Mouse (Mus musculus) embryonic facial prominence, embryonic 14.5 days (tissue): Measurements from ENCODE around the gene Prkce. TPM values are rescaled to one million over a fixed set of nuclear protein-coding genes. Genes with fewer than 3 reads are reported as not detected.
A peak's percentile ranks its signal among the peaks of the same experiment; 100 is the strongest.

ENCODE experiments used
- ATAC-seq: fragments of 200-750 bp; cut with Nextera tagmentation; 2 replicates; pipeline ENCODE4 v1.8.0; 2017; ENCODE audit warnings: low read depth, moderate number of reproducible peaks, moderate TSS enrichment
- DNase-seq: peaks from one replicate; pipeline ENCODE4 v3.0.0-alpha.2; 2015; ENCODE audit warnings: low spot score
- H3K27ac ChIP-seq: fragments of 300-500 bp; sonication (generic); replicated peaks from 2 replicates; pipeline ENCODE4 v1.5.1; 2014; ENCODE audit warnings: low read depth, mild to moderate bottlenecking, low read length, moderate library complexity
- H3K27me3 ChIP-seq: fragments of 300-500 bp; sonication (generic); replicated peaks from 2 replicates; pipeline ENCODE4 v1.6.1; 2014; ENCODE audit warnings: low read length; ENCODE audit not compliant: control insufficient read depth, insufficient read depth
- H3K36me3 ChIP-seq: fragments of 300-500 bp; sonication (generic); 2 replicates; pipeline ENCODE4 v1.6.1; 2014; ENCODE audit warnings: low read length, mixed read lengths; ENCODE audit not compliant: control insufficient read depth, insufficient read depth
- H3K4me1 ChIP-seq: fragments of 300-500 bp; sonication (generic); 2 replicates; pipeline ENCODE4 v1.6.1; 2014; ENCODE audit warnings: antibody characterized with exemption, low read length; ENCODE audit not compliant: control insufficient read depth, insufficient read depth
- H3K4me2 ChIP-seq: fragments of 300-500 bp; sonication (generic); 2 replicates; pipeline ENCODE4 v1.6.1; 2014; ENCODE audit warnings: low read depth, mild to moderate bottlenecking, low read length, moderate library complexity, mixed read lengths
- H3K4me3 ChIP-seq: fragments of 300-500 bp; sonication (generic); 2 replicates; pipeline ENCODE4 v1.5.1; 2014; ENCODE audit warnings: low read depth, mild to moderate bottlenecking, low read length
- H3K9ac ChIP-seq: fragments of 300-500 bp; sonication (generic); 2 replicates; pipeline ENCODE4 v1.6.1; 2014; ENCODE audit warnings: low read depth, mild to moderate bottlenecking, low read length, moderate library complexity, mixed read lengths
- H3K9me3 ChIP-seq: fragments of 300-500 bp; sonication (generic); 2 replicates; pipeline ENCODE4 v1.6.1; 2016; ENCODE audit warnings: low read length; ENCODE audit not compliant: control insufficient read depth
- WGBS: fragments of 180-500 bp; shearing (Covaris S2); extraction: QIAGEN DNeasy Blood & Tissue Kit; methylation state at CpG from one replicate; pipeline ENCODE4 v1.1.7; 2014; 5-methylcytosine and 5-hydroxymethylcytosine counted together
- polyA plus RNA-seq: library from polyadenylated mRNA; unstranded; fragments of >200 nt; fragmentation: Nextera tagmentation; extraction: Ambion mirVana; gene quantifications from 2 replicates; pipeline ENCODE4 v1.2.1, GENCODE M21; 2014

The Prkce gene
- polyA plus RNA-seq, 1 experiment from 2014 or later, result 9.7 TPM

GRCm38 (mm10) chr17:86253884-86254283, 86.3 kb downstream of the Prkce start:
- Histone ChIP-seq H3K27ac (peak overlapping the region; percentile 2; the same call in 1 of the 2 replicates), H3K4me2 (no peak overlapping the region), H3K4me1 (peaks cover 14% of the 10 kb centered on the region; the same call in 1 of the 2 replicates), H3K36me3 (no peaks in the 10 kb centered on the region), H3K9me3 (peaks cover 5% of the 10 kb centered on the region), H3K27me3 (no peaks in the 10 kb centered on the region), H3K4me3 (no peak overlapping the region), H3K9ac (no peak overlapping the region)
- ATAC-seq (peak; percentile 74; the same call in 1 of the 2 replicates), DNase-seq (peak; percentile 76)
- WGBS, result 59% methylated on average over 9 of the region's 9 CpGs

DNA sequence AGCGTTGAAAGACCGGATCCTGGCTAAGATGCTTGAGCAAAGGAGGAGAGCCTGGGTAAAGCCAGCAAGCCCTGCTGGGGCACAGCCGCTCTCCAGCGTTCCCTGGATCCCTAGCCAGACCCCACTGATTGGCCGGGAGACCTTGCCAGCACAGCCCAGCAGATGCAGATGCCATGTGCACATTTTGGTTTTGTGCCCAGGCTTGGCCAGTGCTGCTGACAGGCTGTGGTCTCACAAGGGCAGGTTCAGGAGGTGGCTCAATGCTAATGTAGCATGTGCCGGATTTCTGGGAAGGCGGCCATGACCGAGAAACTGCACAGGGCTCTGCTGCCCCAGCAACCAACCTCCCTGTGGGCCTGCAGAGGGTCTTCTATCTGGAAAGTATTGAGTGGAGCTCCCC, 86.7 kb downstream of the Prkce start:
- Histone ChIP-seq H3K27me3 (no peaks in the 10 kb centered on the region), H3K4me2 (no peak overlapping the region), H3K4me3 (no peak overlapping the region), H3K27ac (peak overlapping the region; percentile 2), H3K36me3 (no peaks in the 10 kb centered on the region), H3K9me3 (peaks cover 5% of the 10 kb centered on the region), H3K9ac (no peak overlapping the region), H3K4me1 (peaks cover 14% of the 10 kb centered on the region; the same call in 1 of the 2 replicates)
- peak; percentile 58 for ATAC-seq
- DNase-seq, result peak; percentile 84
- WGBS, result 68% methylated on average over 8 of the region's 8 CpGs

GRCm38 (mm10) chr17:86254978-86255377, 87.4 kb downstream of the Prkce start:
- H3K4me3 ChIP-seq, result no peak overlapping the region
- H3K9me3 ChIP-seq, result peaks cover 5% of the 10 kb centered on the region
- H3K4me1 ChIP-seq, result peaks cover 14% of the 10 kb centered on the region; the same call in 1 of the 2 replicates
- H3K27ac ChIP-seq, result no peak overlapping the region
- no peaks in the 10 kb centered on the region for H3K27me3 ChIP-seq
- WGBS, result 95% methylated on average over 6 of the region's 6 CpGs
- H3K9ac ChIP-seq, result no peak overlapping the region
- ATAC-seq (no peak), DNase-seq (no peak)
- no peaks in the 10 kb centered on the region for H3K36me3 ChIP-seq
- no peak overlapping the region for H3K4me2 ChIP-seq

GRCm38 (mm10) chr17:86256730-86257131, 89.1 kb downstream of the Prkce start:
- WGBS, result 63% methylated on average over 10 of the region's 10 CpGs
- Histone ChIP-seq H3K4me2 (no peak overlapping the region), H3K9me3 (peaks cover 5% of the 10 kb centered on the region), H3K9ac (no peak overlapping the region), H3K4me1 (peaks cover 14% of the 10 kb centered on the region), H3K36me3 (no peaks in the 10 kb centered on the region), H3K4me3 (no peak overlapping the region), H3K27me3 (no peaks in the 10 kb centered on the region), H3K27ac (no peak overlapping the region)
- DNase-seq (no peak), ATAC-seq (no peak)

DNA sequence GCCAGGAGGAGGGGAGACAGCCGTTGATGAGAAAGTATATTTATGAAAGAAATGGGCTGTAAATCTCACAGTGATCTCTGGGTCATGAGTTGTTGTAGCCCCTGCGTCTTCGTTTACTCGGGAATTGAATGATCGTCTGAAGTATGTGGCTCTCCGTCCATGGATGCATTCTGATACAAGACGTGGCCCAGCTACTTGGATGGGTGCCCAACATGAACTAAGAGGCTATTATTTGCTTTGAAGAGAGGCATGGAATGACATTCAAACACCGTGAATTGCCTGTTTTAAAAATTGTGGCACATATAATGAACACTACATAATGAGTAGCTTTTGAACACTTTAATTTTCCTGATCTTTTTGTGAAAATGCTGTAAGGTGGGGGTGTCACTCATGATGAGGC, 93.5 kb downstream of the Prkce start:
- Histone ChIP-seq H3K9ac (no peak overlapping the region), H3K27ac (no peak overlapping the region), H3K4me2 (no peak overlapping the region), H3K27me3 (no peaks in the 10 kb centered on the region), H3K9me3 (no peaks in the 10 kb centered on the region), H3K4me1 (peaks cover 17% of the 10 kb centered on the region; the same call in 1 of the 2 replicates), H3K36me3 (no peaks in the 10 kb centered on the region), H3K4me3 (no peak overlapping the region)
- WGBS, result 54% methylated on average over 8 of the region's 8 CpGs
- ATAC-seq (no peak), DNase-seq (peak; percentile 68)

GRCm38 (mm10) chr17:86263985-86264649, 96.5 kb downstream of the Prkce start:
- no peak overlapping the region for H3K27ac ChIP-seq
- H3K4me3 ChIP-seq, result no peak overlapping the region
- DNase-seq (no peak), ATAC-seq (peak; percentile 53; the same call in 1 of the 2 replicates)
- H3K36me3 ChIP-seq, result no peaks in the 10 kb centered on the region
- no peaks in the 10 kb centered on the region for H3K9me3 ChIP-seq
- H3K4me1 ChIP-seq, result peaks cover 15% of the 10 kb centered on the region; the same call in 1 of the 2 replicates
- no peak overlapping the region for H3K9ac ChIP-seq
- no peak overlapping the region for H3K4me2 ChIP-seq
- no peaks in the 10 kb centered on the region for H3K27me3 ChIP-seq
- 88% methylated on average over 11 of the region's 11 CpGs for WGBS

DNA sequence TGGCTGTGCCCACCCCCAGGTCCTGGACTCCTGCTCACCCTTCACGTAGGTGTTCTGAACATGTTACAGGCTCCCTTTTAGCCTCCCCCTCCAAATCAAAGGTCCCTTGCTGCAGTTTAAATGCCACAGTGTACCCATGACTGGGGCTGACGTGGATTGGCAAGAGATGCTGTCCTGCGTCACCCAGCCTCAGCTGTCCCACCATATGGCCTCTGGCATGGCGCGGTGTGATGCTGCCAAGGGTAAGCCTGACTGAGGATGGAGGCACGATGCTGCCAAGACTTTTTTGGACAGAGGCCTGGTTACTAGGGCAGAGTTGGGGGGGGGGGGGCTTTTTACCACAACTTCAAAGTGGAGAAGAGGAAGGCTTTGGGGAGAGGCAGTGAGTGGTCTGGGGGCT, 98.5 kb downstream of the Prkce start:
- no peak overlapping the region for H3K4me3 ChIP-seq
- H3K4me2 ChIP-seq, result no peak overlapping the region
- H3K9me3 ChIP-seq, result no peaks in the 10 kb centered on the region
- H3K27ac ChIP-seq, result no peak overlapping the region
- no peaks in the 10 kb centered on the region for H3K36me3 ChIP-seq
- DNase-seq (no peak), ATAC-seq (no peak)
- H3K9ac ChIP-seq, result no peak overlapping the region
- WGBS, result 80% methylated on average over 6 of the region's 6 CpGs
- peaks cover 17% of the 10 kb centered on the region for H3K4me1 ChIP-seq
- H3K27me3 ChIP-seq, result no peaks in the 10 kb centered on the region

- WGBS, result 70% methylated on average over 6 of the region's 6 CpGs
These were observed 99.7 kb downstream of the Prkce start for GRCm38 (mm10) chr17:86267126-86267760.

More at GRCm38 (mm10) chr17:86267126-86267760, 99.7 kb downstream of the Prkce start:
- H3K9me3 ChIP-seq, result no peaks in the 10 kb centered on the region
- H3K4me2 ChIP-seq, result no peak overlapping the region
- H3K9ac ChIP-seq, result no peak overlapping the region
- H3K36me3 ChIP-seq, result no peaks in the 10 kb centered on the region
- no peak overlapping the region for H3K27ac ChIP-seq
- no peak overlapping the region for H3K4me3 ChIP-seq
- peaks cover 19% of the 10 kb centered on the region for H3K4me1 ChIP-seq
- ATAC-seq (no peak), DNase-seq (no peak)
- no peaks in the 10 kb centered on the region for H3K27me3 ChIP-seq
